ENCODE assay signal across 26 mouse cellular contexts in the genomic region with DNA sequence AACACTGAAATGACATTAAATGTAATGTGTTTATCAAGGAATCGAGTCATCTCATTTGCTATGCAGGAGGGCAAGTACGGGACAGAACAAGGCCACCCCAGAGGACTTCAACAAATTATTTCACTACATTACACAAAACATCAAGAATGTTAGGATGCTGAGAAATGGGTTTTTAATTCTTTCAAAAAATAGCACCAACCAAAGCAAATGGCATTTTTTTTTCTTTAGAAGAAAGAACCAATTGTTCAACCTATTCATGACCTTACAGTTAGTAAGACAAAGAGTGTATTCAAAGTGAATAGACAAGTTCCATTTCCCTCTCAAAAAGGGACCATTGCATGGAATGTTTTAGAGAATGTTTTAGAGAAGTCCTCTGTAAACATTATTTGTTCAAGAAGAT.
DNase-seq lines count a peak whose midpoint lies in the region; ATAC-seq lines count a peak whose summit lies in the region.
"Had no signal": no experiment of that assay in that cellular context is flagged by ENCODE, and none has a peak within 500 bp of the region (broad histone marks: within the 10 kb centered on the region; RNA-seq: fewer than 3 reads in every experiment).

No protein-coding gene starts in this region.

- 14% methylated on average over 2 of the region's 2 CpGs for WGBS in forebrain, embryonic 14.5 days
- WGBS in forebrain, embryonic 13.5 days = 29% methylated on average over 2 of the region's 2 CpGs
- WGBS in neural tube, embryonic 11.5 days = 33% methylated on average over 2 of the region's 2 CpGs
- 28% methylated on average over 2 of the region's 2 CpGs for WGBS in neural tube, embryonic 15.5 days

- H3K4me3 ChIP-seq in forebrain, embryonic 14.5 days (ENCODE audit: low read depth, low read length) = no peak overlapping the region
- no peak overlapping the region for H3K4me3 ChIP-seq in forebrain, embryonic 13.5 days
- H3K4me3 ChIP-seq in neural tube, embryonic 11.5 days (ENCODE audit: low read depth, low read length) = no peak overlapping the region
- H3K4me3 ChIP-seq in neural tube, embryonic 15.5 days (replicated peaks) = no peak overlapping the region
- H3K4me3 ChIP-seq: embryonic facial prominence, embryonic 12.5 days; embryonic facial prominence, embryonic 15.5 days; gastrocnemius, adult 2 months had no signal

- peak; percentile 47 for DNase-seq in forebrain, embryonic 14.5 days (ENCODE audit: low spot score)
- DNase-seq in neural tube, embryonic 11.5 days (ENCODE audit: low spot score) = peak; percentile 25
- peak; percentile 10 for DNase-seq in mesoderm, embryonic 11.5 days (ENCODE audit: low read depth, low spot score)
- DNase-seq in layer of hippocampus, adult 18-20 months (ENCODE audit: low spot score in 2 of 2) = no peak
- DNase-seq: adrenal gland, adult 8-10 months; adrenal gland, postnatal 25 days; B cell, adult 2 months; cerebellum, adult 11 months; cerebellum, adult 2 months; cerebellum, adult 9-11 months; cerebellum, postnatal 25 days; gastrocnemius, adult 2 months; gastrocnemius, postnatal 14 days; heart, adult 11 months; kidney, adult 18-20 months had no signal

- H3K36me3 ChIP-seq in forebrain, embryonic 14.5 days (ENCODE audit: control insufficient read depth, insufficient read depth, low read length) = no peaks in the 10 kb centered on the region
- H3K36me3 ChIP-seq in forebrain, embryonic 13.5 days (ENCODE audit: poor library complexity, severe bottlenecking) = no peaks in the 10 kb centered on the region
- no peaks in the 10 kb centered on the region for H3K36me3 ChIP-seq in neural tube, embryonic 11.5 days (ENCODE audit: control insufficient read depth, insufficient read depth, low read length)
- no peaks in the 10 kb centered on the region for H3K36me3 ChIP-seq in neural tube, embryonic 15.5 days
- H3K36me3 ChIP-seq: embryonic facial prominence, embryonic 12.5 days; embryonic facial prominence, embryonic 15.5 days; G1E had no signal

- no peaks in the 10 kb centered on the region for H3K27me3 ChIP-seq in forebrain, embryonic 14.5 days (replicated peaks; ENCODE audit: control insufficient read depth, insufficient read depth, low read length)
- no peaks in the 10 kb centered on the region for H3K27me3 ChIP-seq in forebrain, embryonic 13.5 days
- H3K27me3 ChIP-seq in neural tube, embryonic 11.5 days (ENCODE audit: control insufficient read depth, insufficient read depth, low read length) = no peaks in the 10 kb centered on the region
- H3K27me3 ChIP-seq in neural tube, embryonic 15.5 days (replicated peaks) = no peaks in the 10 kb centered on the region
- H3K27me3 ChIP-seq: CH12.LX; embryonic facial prominence, embryonic 12.5 days; embryonic facial prominence, embryonic 15.5 days had no signal

- no peak overlapping the region for H3K4me2 ChIP-seq in forebrain, embryonic 14.5 days (ENCODE audit: low read length)
- no peak overlapping the region for H3K4me2 ChIP-seq in forebrain, embryonic 13.5 days
- no peak overlapping the region for H3K4me2 ChIP-seq in neural tube, embryonic 11.5 days (ENCODE audit: low read depth)
- no peak overlapping the region for H3K4me2 ChIP-seq in neural tube, embryonic 15.5 days
- H3K4me2 ChIP-seq: embryonic facial prominence, embryonic 12.5 days; embryonic facial prominence, embryonic 15.5 days; heart, embryonic 11.5 days; hindbrain, embryonic 14.5 days had no signal

- no peaks in the 10 kb centered on the region for H3K9me3 ChIP-seq in forebrain, embryonic 14.5 days (replicated peaks; ENCODE audit: control insufficient read depth, low read length)
- H3K9me3 ChIP-seq in forebrain, embryonic 13.5 days (replicated peaks) = no peaks in the 10 kb centered on the region
- no peaks in the 10 kb centered on the region for H3K9me3 ChIP-seq in neural tube, embryonic 11.5 days (ENCODE audit: control insufficient read depth, low read length)
- H3K9me3 ChIP-seq in neural tube, embryonic 15.5 days (replicated peaks) = no peaks in the 10 kb centered on the region
- H3K9me3 ChIP-seq: embryonic facial prominence, embryonic 12.5 days; embryonic facial prominence, embryonic 15.5 days; G1E had no signal

- ATAC-seq in forebrain, embryonic 14.5 days = no peak
- ATAC-seq in forebrain, embryonic 13.5 days = no peak
- peak; percentile 43 for ATAC-seq in neural tube, embryonic 11.5 days (ENCODE audit: insufficient read depth, low FRiP score, low TSS enrichment)
- no peak for ATAC-seq in neural tube, embryonic 15.5 days (ENCODE audit: low FRiP score)
- ATAC-seq: hindbrain, postnatal 0 days; inflammation-experienced regulatory T-cells, adult 6 months; intestine, embryonic 16.5 days had no signal

- no peak overlapping the region for H3K9ac ChIP-seq in forebrain, embryonic 14.5 days (ENCODE audit: low read length)
- H3K9ac ChIP-seq in forebrain, embryonic 13.5 days = no peak overlapping the region
- no peak overlapping the region for H3K9ac ChIP-seq in neural tube, embryonic 11.5 days (ENCODE audit: low read length)
- no peak overlapping the region for H3K9ac ChIP-seq in neural tube, embryonic 15.5 days (replicated peaks)
- H3K9ac ChIP-seq: embryonic facial prominence, embryonic 12.5 days; embryonic facial prominence, embryonic 15.5 days; hindbrain, embryonic 14.5 days had no signal

- no peak overlapping the region for H3K27ac ChIP-seq in forebrain, embryonic 14.5 days (ENCODE audit: low read depth, low read length)
- H3K27ac ChIP-seq in forebrain, embryonic 13.5 days = no peak overlapping the region
- no peak overlapping the region for H3K27ac ChIP-seq in neural tube, embryonic 11.5 days (ENCODE audit: low read depth, low read length)
- H3K27ac ChIP-seq in neural tube, embryonic 15.5 days (replicated peaks) = no peak overlapping the region
- H3K27ac ChIP-seq: embryonic facial prominence, embryonic 12.5 days; embryonic facial prominence, embryonic 15.5 days; gastrocnemius, adult 2 months; hindbrain, embryonic 14.5 days; hindbrain, postnatal 0 days had no signal

- H3K4me1 ChIP-seq in forebrain, embryonic 14.5 days (ENCODE audit: control insufficient read depth, insufficient read depth, low read length) = peaks cover 6% of the 10 kb centered on the region; the same call in 1 of the 2 replicates
- H3K4me1 ChIP-seq in forebrain, embryonic 13.5 days = peaks cover 17% of the 10 kb centered on the region
- no peaks in the 10 kb centered on the region for H3K4me1 ChIP-seq in neural tube, embryonic 11.5 days (ENCODE audit: control insufficient read depth, insufficient read depth, low read length)
- no peaks in the 10 kb centered on the region; the same call in 1 of the 2 replicates for H3K4me1 ChIP-seq in neural tube, embryonic 15.5 days
- H3K4me1 ChIP-seq: embryonic facial prominence, embryonic 12.5 days; embryonic facial prominence, embryonic 15.5 days had no signal

Comparison
In these comparisons a context has a peak if more than half of its experiments do, and no peak if none do; other contexts are left out.
1. DNase-seq: peak in forebrain, embryonic 14.5 days (single experiment), neural tube, embryonic 11.5 days (single experiment) and mesoderm, embryonic 11.5 days (single experiment); none in layer of hippocampus, adult 18-20 months (0 of 2).